Mouse (Mus musculus) adrenal gland (tissue): Measurements from ENCODE around the gene Hist1h2bm.
"Not testable (repeated sequence)": the region's sequence is repeated elsewhere in the genome, so short reads cannot be mapped to it uniquely, and the experiment has no call there.

Experiments
- intact Hi-C: fragments of 180-260 bp; cut with DNase I; formaldehyde crosslinking; loops from one replicate; pipeline ENCODE4 v1.15.1; 2025

Gene Hist1h2bm

DNA sequence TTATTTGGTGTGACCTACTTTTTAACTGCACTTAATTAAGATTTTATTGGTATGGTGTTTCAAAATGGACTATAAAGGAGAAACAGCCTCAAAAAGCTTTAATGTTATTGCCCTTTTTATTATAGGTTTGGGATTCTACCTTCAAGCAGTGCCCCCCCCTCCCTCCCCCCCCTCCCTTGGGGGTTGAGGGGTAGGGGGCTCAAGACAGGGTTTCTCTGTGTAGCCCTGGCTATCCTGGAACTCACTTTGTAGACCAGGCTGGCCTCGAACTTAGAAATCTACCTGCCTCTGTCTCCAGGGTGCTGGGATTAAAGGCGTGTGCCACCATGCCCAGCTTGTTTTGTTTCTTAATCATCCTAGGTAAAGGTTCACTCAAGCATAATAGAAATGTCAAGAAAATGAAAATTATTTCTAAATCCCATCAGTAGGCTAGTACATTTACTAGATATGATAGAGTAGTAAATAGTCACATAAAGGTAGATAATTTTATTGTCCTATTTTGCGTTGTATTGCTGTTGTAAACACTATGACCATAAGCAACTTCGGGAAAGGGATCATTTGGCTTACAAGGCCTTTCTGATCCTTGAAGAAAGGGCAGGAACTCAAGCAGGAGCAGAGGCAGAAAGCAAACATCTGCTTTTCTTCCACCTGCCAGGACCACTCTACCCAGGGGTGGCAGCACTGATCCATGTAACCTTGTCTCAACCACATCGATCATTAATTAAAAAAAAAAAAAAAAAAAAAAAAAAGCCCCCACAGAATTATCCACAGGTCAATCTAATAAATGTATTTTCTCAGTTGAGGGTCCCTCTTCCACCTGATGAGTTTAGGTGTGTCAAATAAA lies 1.4 kb downstream of the Hist1h2bm start:
- intact Hi-C loops = no loop called here

DNA sequence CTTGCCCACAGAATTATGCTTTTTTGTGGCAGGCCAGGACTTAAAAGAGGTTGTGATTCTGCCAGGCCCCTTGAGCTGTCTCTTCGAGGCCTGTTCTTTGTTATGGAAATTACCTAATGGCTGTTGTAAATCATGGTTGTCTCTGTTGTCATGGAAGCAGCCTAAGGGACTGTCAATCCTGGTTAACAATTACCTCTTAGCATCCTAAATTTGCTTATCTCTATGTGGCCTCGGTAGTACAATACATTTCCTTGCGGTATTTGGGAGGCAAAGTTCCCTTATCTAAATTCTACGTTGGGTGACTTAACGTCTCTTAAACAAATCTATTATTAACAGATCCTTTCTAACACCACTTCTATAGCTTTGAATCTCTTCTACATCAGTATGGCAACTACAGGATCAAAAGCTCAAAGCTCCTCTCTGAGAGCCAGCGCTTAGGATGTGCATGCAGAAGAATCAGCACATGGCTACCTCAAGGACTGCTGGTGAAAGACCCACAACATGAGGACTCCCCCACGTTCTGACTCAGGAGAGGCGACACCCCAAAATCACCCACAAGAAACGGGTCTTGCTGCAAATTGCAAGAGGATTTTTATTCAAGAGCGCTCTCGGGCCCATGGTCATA lies 6.2 kb downstream of the Hist1h2bm start:
- intact Hi-C loops = no loop called here

DNA sequence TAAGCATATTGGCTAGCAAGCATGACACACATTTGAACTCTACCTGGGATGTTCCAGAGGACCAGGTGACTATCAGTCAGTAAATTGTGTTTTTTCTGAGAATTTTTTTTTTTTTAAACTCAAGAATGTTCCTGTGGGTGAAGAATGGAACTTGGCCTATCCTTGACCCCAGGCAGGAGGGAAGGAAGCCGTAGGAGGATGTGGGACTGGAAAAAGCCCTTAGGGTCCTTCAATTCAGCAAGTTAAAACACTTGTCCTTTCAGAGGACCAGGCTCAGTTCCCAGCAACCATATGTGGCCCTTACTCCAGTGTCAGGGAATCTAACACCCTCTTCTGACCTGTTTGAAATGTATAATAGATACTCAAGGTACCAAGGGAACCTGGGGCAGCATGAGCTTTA lies 7.7 kb downstream of the Hist1h2bm start:
- intact Hi-C loops = no loop called here

DNA sequence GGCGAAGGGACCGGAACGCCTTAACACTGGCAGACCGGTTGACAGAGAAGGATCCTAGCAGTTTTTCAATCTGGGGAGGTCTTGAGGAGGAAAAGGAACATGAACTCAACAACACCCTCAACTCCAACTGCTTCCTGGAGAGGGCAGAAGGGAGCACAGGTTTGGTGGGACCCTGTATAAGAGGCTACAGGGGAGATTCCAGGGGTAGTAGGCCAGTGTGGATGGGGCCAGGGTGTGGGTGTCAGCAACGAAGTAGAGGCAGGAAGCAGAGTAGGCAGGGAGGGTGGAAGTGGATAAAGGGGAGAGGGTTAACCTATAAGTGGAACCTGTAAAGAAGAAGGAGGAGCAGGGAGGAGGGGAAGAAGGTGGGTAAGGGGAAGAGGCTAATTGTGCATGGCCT lies 11.6 kb downstream of the Hist1h2bm start:
- intact Hi-C loops = no loop called here

DNA sequence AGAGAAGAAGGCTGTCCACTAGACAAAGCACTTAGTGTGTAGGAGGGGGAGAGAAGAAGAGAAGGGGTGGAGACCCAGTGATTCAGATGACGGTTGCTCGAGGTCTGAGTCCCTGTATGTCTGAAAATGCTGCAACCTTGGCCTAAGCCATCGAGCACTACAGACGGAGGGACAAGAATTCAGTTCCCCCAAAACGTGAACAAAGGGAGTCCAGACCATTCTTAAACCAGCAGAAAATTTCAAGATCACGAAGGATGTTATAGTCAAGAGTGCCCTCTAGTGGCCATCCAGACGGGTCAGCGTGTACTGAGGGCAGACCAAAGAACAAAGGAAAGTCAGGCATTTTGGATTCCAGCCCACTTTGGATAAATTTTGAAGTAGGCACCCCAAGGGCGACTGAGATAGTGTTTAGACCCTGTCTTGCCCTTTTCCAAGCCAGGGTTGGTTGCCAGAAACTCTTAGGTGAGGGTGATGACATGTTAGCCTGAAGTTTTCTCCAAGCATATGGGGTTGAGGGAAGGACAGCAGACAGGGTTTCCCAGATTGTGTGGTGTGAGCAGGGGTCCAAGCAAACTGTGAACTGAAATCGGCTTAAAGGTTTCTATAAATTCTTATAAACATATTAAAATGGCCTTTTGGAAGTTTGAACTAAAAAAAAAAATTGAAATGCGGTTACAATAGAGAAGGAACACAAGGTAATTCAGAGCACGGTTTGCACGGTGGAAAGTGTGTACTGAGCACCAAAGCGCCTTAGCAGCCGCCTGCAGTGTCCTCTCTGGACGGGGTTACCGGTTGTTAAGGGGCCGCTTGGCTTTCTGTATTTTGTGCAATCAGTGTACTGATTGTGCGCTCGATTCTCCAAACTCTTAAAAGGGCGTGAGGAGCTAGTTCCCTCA lies 12.4 kb downstream of the Hist1h2bm start:
- intact Hi-C loops = no loop called here

DNA sequence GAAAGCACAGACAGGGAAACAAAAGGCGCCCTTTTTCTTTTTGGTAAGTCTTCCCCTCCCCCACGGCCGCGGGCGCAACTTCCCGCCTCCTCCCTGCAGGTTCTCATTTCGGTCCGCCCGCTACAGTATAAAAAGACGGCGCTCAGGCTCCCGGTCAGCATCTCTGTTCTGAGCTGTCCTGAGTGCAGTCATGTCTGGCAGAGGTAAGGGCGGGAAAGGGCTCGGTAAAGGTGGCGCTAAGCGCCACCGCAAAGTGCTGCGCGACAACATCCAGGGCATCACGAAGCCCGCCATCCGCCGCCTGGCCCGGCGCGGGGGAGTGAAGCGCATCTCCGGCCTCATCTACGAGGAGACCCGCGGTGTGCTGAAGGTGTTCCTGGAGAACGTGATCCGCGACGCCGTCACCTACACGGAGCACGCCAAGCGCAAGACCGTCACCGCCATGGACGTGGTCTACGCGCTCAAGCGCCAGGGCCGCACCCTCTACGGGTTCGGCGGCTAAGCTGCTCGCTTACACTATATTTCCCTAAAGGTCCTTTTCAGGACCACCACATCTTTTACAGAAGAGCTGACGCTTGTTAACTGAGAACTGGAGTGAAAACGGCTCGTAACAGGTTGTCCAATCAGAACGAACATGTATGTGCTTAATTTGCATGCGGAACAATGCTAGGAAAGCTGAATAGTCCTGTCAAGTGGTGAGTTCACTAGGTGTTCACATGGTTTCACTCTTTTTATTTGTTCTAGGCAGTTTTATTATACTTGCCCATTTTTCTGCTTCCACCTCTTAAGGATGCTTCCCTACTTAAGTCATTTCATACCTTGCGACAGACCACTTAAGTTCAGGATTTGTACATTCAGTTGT lies 13.3 kb downstream of the Hist1h2bm start, which contains the start of gene Hist1h4j:
Gene Hist1h4j (plus strand): TSS at position 159 of the 862 bp plus-strand sequence.
- intact Hi-C loops = not testable (repeated sequence)

DNA sequence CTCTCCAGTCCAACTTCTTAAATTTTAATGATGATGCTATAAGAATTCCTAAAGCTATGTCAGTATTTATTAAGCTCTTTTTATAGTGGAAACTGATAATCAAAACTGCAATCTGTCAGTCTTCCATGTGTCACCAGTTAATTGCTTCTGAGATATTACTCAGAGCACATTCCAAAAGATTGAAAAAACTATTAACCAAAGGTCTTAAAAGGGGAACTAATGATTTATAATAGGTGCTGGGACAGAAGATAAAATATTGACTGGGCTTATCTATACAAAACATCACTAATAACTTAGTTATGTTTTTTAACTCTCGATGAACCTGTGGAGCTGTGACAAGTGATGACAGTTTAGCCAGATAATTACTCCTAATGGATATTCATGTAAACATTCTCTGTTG lies 23.2 kb downstream of the Hist1h2bm start:
- intact Hi-C loops = no loop called here

DNA sequence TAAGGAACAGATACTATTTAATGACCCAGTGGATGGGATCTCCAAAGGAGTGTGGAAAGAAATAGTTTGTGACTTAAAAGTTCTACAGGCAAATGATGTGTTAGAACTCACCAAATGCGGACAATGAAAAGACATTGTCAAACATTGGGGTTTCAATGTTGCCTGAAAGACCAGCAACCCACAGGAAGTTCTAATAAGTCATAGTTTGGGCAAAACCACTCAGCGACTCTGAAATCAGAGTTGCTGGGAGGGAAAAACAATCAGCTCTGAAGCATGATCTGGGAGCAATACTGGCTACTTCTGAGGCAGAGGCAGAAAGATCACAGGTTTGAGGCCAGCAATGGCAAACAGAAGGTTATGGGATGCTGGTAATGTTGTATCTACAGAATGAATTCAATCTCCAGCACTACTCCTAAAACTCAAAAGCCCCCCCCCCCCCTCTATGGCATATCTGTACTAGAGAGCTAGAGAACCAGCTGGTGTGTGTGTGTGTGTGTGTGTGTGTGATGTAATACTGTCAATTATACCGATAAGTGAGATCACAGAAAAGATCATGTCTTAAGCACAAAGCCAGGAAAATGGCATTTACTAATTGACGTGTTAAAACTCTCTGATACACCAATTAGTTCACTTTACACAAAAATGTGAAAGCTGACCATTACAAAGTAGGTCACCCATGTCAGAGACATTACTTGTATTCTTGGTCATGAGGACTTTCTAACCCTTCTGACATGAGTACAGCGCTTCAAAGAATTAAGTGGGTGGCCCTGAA lies 27.7 kb downstream of the Hist1h2bm start:
- intact Hi-C loops = no loop called here

DNA sequence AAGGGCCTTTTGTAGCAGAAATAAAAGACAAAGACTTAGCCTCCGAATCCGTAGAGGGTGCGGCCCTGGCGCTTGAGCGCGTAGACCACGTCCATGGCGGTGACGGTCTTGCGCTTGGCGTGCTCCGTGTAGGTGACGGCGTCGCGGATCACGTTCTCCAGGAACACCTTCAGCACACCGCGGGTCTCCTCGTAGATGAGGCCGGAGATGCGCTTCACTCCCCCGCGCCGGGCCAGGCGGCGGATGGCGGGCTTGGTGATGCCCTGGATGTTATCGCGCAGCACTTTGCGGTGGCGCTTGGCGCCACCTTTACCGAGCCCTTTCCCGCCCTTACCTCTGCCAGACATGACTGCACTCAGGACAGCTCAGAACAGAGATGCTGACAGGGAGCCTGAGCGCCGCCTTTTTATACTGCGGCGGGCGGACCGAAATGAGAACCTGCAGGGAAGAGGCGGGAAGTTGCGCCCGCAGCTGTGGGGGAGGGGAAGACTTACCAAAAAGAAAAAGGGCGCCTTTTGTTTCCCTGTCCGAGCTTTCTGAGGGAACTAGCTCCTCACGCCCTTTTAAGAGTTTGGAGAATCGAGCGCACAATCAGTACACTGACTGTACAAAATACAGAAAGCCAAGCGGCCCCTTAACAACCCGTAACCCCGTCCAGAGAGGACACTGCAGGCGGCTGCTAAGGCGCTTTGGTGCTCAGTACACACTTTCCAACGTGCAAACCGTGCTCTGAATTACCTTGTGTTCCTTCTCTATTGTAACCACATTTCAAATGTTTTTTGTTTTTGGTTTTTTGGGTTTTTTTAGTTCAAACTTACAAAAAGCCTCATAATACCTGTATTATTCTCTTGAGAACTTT lies 28.5 kb downstream of the Hist1h2bm start, which contains the start of gene Hist1h4k:
Gene Hist1h4k (minus strand): TSS at position 347 of the 859 bp plus-strand sequence.
- intact Hi-C loops = not testable (repeated sequence)

DNA sequence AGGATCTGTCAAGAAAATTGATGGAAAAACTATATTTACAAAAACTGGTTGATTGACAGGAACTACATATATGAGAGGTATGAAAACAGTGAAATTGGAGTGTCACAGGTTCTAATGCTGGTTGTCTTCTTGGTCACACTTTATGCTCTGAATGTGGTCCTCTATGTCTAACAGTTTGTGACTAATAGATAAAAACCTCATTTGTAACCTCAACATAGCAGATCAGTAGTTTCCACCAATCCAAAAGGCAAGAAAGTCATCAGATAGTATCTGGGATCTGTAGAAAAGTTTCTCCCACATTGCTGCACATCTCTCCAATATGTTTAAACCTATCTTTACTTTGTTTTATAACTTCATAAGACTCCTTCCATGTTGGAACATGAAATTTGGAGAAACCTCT lies 29.6 kb downstream of the Hist1h2bm start:
- intact Hi-C loops = no loop called here

DNA sequence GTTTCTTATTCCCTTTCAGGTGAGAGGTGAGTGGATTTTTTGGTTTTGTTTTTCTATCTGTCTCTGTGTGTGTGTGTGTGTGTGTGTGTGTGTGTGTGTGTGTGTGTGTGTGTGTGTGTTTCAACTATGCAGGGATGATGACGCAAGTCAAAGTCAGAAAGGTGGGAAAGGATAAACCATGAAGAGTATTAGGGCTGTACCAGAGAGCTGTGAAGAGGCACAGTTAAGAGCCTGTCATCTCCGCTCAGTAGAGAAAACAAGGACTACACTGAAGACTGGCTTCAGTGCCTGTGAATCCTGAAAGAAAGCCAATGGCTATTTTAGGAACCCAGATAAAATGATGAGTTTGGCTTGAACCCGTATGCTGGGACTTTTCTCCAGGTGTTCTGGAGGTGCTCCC lies 30.0 kb downstream of the Hist1h2bm start:
- intact Hi-C loops = no loop called here

DNA sequence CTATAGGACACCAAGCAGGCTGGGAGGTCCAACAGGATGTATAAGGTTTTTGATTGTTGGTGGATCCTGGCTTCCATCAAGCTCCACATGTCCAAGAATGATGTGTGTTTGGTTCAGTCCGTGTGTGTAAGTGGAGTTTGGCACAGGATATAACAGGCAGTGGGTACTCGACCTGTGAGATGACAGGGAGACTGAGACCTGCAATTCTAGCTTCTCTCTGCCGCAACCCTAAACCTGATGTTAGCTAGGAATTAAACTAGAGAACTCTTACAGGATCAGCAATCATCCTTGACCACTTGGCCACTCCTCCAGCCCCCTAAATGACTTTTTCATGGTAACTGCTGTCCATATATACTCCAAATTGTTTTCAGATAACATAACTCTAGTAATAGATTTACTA lies 30.5 kb downstream of the Hist1h2bm start:
- intact Hi-C loops = no loop called here

DNA sequence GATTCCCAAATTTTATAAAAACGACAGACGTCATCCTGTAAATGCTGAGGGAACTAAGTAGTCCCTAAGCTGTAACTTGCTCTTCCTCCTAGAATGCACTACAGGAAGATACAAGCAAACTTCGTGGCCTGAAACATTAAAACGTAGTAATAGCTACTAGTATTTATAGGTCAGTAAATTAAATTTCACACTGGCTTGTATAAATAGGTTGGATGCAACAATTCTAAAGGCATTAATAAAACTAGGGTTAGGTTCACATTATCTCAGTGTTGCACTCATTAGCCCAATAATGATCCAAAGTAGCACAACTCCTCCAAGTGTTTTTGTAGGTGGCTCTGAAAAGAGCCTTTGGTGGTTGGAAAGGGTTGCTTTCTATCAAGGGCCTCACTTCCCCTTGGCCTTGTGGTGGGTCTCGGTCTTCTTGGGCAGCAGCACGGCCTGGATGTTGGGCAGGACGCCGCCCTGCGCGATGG lies 31.2 kb downstream of the Hist1h2bm start:
- intact Hi-C loops = no loop called here

DNA sequence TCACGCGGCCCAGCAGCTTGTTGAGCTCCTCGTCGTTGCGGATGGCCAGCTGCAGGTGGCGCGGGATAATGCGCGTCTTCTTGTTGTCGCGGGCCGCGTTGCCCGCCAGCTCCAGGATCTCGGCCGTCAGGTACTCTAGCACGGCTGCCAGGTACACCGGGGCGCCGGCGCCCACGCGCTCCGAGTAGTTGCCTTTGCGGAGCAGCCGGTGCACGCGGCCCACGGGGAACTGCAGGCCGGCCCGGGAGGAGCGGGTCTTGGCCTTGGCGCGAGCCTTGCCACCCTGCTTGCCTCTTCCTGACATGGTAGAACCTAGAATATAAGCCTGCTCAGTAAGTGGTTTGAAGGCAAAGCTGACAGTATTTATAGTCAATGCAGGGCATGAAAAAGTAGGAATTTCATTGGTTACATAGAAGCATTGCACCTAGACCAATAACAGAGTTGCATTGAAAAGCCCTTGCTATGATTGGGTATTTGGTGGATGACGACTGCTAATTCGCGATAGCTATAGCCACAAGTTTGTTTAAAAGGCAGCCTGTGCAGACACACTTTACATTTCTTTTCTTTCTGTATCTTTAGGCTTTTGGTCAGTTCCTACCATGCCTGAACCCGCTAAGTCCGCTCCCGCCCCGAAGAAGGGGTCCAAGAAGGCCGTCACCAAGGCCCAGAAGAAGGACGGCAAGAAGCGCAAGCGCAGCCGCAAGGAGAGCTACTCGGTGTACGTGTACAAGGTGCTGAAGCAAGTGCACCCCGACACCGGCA lies 31.9 kb downstream of the Hist1h2bm start, which contains the start of the genes Hist1h2ak and Hist1h2bn:
Gene Hist1h2ak (minus strand): TSS at position 304 of the 762 bp plus-strand sequence.
Gene Hist1h2bn (plus strand): TSS at position 600 of the 762 bp plus-strand sequence.
- intact Hi-C loops = not testable (repeated sequence)

DNA sequence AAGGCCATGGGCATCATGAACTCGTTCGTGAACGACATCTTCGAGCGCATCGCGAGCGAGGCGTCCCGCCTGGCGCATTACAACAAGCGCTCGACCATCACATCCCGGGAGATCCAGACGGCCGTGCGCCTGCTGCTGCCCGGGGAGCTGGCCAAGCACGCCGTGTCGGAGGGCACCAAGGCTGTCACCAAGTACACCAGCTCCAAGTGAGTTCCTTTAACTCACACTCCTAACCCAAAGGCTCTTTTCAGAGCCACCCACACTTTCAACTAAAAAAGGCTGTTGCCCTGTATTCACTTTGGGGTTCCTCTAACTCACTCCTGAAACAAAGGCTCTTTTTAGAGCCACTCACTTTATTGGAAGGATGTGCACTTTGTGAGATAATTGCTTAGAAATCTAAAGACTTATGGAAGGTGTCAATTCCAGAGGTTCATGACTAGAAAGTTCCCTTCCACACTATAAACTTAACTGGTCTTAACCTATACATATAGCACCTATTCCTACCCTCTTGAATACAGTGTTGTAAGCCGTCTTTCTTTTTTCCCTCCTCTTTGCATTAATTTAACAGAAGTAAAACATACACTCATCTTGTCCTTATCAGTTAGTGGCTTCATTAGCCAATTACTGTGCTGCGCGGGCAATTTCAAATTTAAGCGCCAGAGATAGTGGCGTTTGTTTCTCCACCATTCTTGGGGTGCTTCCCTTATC lies 32.6 kb downstream of the Hist1h2bm start:
- intact Hi-C loops = not testable (repeated sequence)

DNA sequence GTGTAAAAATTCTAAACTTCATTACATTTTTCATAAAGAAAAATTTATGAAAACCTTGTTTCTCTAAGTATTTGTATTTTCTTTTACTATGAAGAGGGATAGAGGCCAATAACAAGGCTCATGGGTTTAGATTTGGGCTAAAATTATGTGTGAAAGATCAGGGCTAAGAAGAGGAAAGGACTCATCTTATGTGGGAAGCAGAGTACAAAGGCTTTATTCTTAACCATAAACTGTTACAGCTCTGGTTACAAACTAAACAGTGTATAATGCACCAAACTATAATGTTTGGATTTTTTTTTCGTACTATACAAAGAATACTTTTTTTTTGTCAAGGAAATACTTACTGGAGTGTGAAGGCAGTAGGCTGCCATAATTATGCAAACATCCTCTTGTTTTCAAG lies 33.9 kb downstream of the Hist1h2bm start:
- intact Hi-C loops = no loop called here
